11 mouse cellular contexts compared by ENCODE assay signal in the genomic region with DNA sequence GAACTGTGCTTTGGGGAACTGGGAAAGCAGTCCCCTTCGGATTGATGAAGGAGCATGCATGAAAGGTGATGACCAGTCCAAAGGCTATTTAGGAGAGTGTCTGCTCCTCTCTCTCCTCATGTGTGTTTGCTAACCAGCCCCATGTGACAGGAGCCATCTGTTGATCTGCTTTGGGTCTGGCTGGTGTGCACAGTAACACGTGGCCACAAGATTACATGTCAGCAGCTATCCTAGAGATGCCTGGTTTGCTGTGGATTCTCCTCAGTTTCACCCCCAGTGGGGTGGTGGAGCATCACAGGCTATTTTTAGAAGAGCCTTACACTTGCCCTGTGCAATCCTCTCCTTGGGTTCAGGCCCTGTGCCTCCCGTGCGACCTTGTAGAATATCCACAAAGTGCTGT. TPM values are rescaled to one million over a fixed set of nuclear protein-coding genes. Genes with fewer than 3 reads are reported as not detected.
DNase-seq lines count a peak whose midpoint lies in the region; ATAC-seq and TF ChIP-seq lines count a peak whose summit lies in the region.
"Had no signal": no experiment of that assay in that cellular context is flagged by ENCODE, and none has a peak within 500 bp of the region (broad histone marks: within the 10 kb centered on the region; RNA-seq: fewer than 3 reads in every experiment).

No protein-coding gene starts in this region.

- H3K9me3 ChIP-seq in lung, embryonic 16.5 days (ENCODE audit: control insufficient read depth, low read length) = no peaks in the 10 kb centered on the region
- H3K9me3 ChIP-seq in intestine, embryonic 15.5 days = no peaks in the 10 kb centered on the region
- H3K9me3 ChIP-seq in stomach, postnatal 0 days (ENCODE audit: control insufficient read depth, low read length) = no peaks in the 10 kb centered on the region

- H3K4me3 ChIP-seq in lung, embryonic 16.5 days (ENCODE audit: low read length) = no peak overlapping the region
- no peak overlapping the region for H3K4me3 ChIP-seq in intestine, embryonic 15.5 days (replicated peaks)
- H3K4me3 ChIP-seq in stomach, postnatal 0 days (ENCODE audit: low read depth, low read length) = no peak overlapping the region
- H3K4me3 ChIP-seq: erythroblast, embryonic 14.5 days had no signal

- WGBS in lung, embryonic 16.5 days = 66% methylated on average over 4 of the region's 4 CpGs
- WGBS in intestine, embryonic 15.5 days = 60% methylated on average over 4 of the region's 4 CpGs
- 48% methylated on average over 4 of the region's 4 CpGs for WGBS in stomach, postnatal 0 days

- H3K27ac ChIP-seq in lung, embryonic 16.5 days (ENCODE audit: low read length) = no peak overlapping the region
- no peak overlapping the region for H3K27ac ChIP-seq in intestine, embryonic 15.5 days
- H3K27ac ChIP-seq in stomach, postnatal 0 days (replicated peaks) = no peak overlapping the region; the same call in 1 of the 2 replicates

- no peaks in the 10 kb centered on the region for H3K36me3 ChIP-seq in lung, embryonic 16.5 days (ENCODE audit: control insufficient read depth, insufficient read depth, low read length)
- H3K36me3 ChIP-seq in intestine, embryonic 15.5 days = no peaks in the 10 kb centered on the region
- H3K36me3 ChIP-seq in stomach, postnatal 0 days (ENCODE audit: control insufficient read depth, insufficient read depth, low read length) = no peaks in the 10 kb centered on the region

- H3K9ac ChIP-seq in lung, embryonic 16.5 days (ENCODE audit: low read length) = no peak overlapping the region
- H3K9ac ChIP-seq in intestine, embryonic 15.5 days = no peak overlapping the region
- no peak overlapping the region for H3K9ac ChIP-seq in stomach, postnatal 0 days (ENCODE audit: low read length)

- TF ChIP-seq EP300 in stomach, postnatal 0 days (optimal IDR thresholded peaks at IDR 0.05) = no peak

- H3K27me3 ChIP-seq in lung, embryonic 16.5 days (ENCODE audit: control insufficient read depth, insufficient read depth, low read depth, low read length) = no peaks in the 10 kb centered on the region
- H3K27me3 ChIP-seq in intestine, embryonic 15.5 days (replicated peaks) = no peaks in the 10 kb centered on the region
- no peaks in the 10 kb centered on the region for H3K27me3 ChIP-seq in stomach, postnatal 0 days (ENCODE audit: control insufficient read depth, insufficient read depth, low read length)

- intact Hi-C loops in gastrocnemius, postnatal 36 days (cut with DNase I) = no loop called here

- ATAC-seq in lung, embryonic 16.5 days (ENCODE audit: low read depth) = peak; percentile 34; the same call in 1 of the 2 replicates
- peak; percentile 53; the same call in 1 of the 2 replicates for ATAC-seq in intestine, embryonic 15.5 days
- ATAC-seq in stomach, postnatal 0 days (ENCODE audit: low FRiP score, low TSS enrichment) = peak; percentile 83

- peak; percentile 57 for DNase-seq in gastrocnemius, adult 18-20 months (ENCODE audit: low spot score)
- no peak for DNase-seq in gastrocnemius, postnatal 36 days
- no peak for DNase-seq in lung, adult 18-20 months
- DNase-seq in stomach, postnatal 0 days (ENCODE audit: low spot score) = no peak
- no peak for DNase-seq in urinary bladder, postnatal 36 days (ENCODE audit: low spot score in 2 of 2)
- no peak for DNase-seq in neural tube, embryonic 10.5 days (ENCODE audit: extremely low spot score, low spot score)
- DNase-seq: spleen, adult 18-20 months had no signal

- H3K4me1 ChIP-seq in lung, embryonic 16.5 days (replicated peaks; ENCODE audit: control insufficient read depth, insufficient read depth, low read length) = peaks cover 20% of the 10 kb centered on the region
- 0 out of 2 replicates have a peak, but pooled peaks cover 3% of the 10 kb centered on the region for H3K4me1 ChIP-seq in intestine, embryonic 15.5 days (replicated peaks)
- no peaks in the 10 kb centered on the region for H3K4me1 ChIP-seq in stomach, postnatal 0 days (replicated peaks; ENCODE audit: control insufficient read depth, insufficient read depth)

- H3K4me2 ChIP-seq in lung, embryonic 16.5 days (ENCODE audit: low read depth, low read length) = no peak overlapping the region
- no peak overlapping the region for H3K4me2 ChIP-seq in intestine, embryonic 15.5 days (replicated peaks)
- no peak overlapping the region for H3K4me2 ChIP-seq in stomach, postnatal 0 days (replicated peaks; ENCODE audit: low read depth)
- H3K4me2 ChIP-seq: midbrain, embryonic 11.5 days had no signal

- peak; percentile 9; the same call in 1 of the 2 replicates for TF ChIP-seq CTCF in stomach, postnatal 0 days (IDR thresholded peaks at IDR 0.05; ENCODE audit: low read depth)

RNA-seq across cellular contexts. Expression of gene Inpp4a, which starts 42.2 kb away (rescaled TPM):
- 10 to 100 TPM; 18.8 to 19.2 TPM for total RNA-seq in gastrocnemius, adult 18-20 months (2021)
- 10 to 100 TPM; 16.3 to 21.5 TPM for total RNA-seq in gastrocnemius, postnatal 36 days (2021)
- polyA plus RNA-seq in lung, embryonic 16.5 days (2015; fragmentation: Nextera tagmentation; extraction: Ambion mirVana) = 13.3 and 13.9 TPM in 2 replicates
- 12.8 and 13.3 TPM in 2 replicates for polyA plus RNA-seq in intestine, embryonic 15.5 days (2015; fragmentation: Nextera tagmentation; extraction: Ambion mirVana)
- 10.6 and 12.0 TPM in 2 replicates for polyA plus RNA-seq in stomach, postnatal 0 days (2015; fragmentation: Nextera tagmentation; extraction: Ambion mirVana)
